Comparison of ENCODE assay signal across 12 mouse cellular contexts in genomic region chr3:32334901-32335300, GRCm38 (mm10). TPM values are rescaled to one million over a fixed set of nuclear protein-coding genes. Genes with fewer than 3 reads are reported as not detected.
A peak's percentile ranks its signal among the peaks of the same experiment; 100 is the strongest.
DNase-seq lines count a peak whose midpoint lies in the region; ATAC-seq lines count a peak whose summit lies in the region.
"Had no signal": no experiment of that assay in that cellular context is flagged by ENCODE, and none has a peak within 500 bp of the region (broad histone marks: within the 10 kb centered on the region; RNA-seq: fewer than 3 reads in every experiment).

No protein-coding gene starts in this region.

- no peaks in the 10 kb centered on the region for H3K27me3 ChIP-seq in kidney, embryonic 16.5 days (ENCODE audit: insufficient read depth, low read length)
- H3K27me3 ChIP-seq: embryonic facial prominence, embryonic 12.5 days; hindbrain, embryonic 15.5 days had no signal

- no peak overlapping the region for H3K4me2 ChIP-seq in kidney, embryonic 16.5 days (replicated peaks; ENCODE audit: low read depth, low read length)
- H3K4me2 ChIP-seq: embryonic facial prominence, embryonic 12.5 days; hindbrain, embryonic 15.5 days had no signal

- H3K27ac ChIP-seq in kidney, embryonic 16.5 days (ENCODE audit: low read length), result no peak overlapping the region
- H3K27ac ChIP-seq: embryonic facial prominence, embryonic 12.5 days; hindbrain, embryonic 15.5 days; layer of hippocampus, adult 2 months had no signal

- H3K36me3 ChIP-seq in kidney, embryonic 16.5 days (ENCODE audit: insufficient read depth, low read length), result no peaks in the 10 kb centered on the region
- H3K36me3 ChIP-seq: embryonic facial prominence, embryonic 12.5 days; hindbrain, embryonic 15.5 days had no signal

- 84% methylated on average over 11 of the region's 11 CpGs for WGBS in kidney, embryonic 16.5 days

- ATAC-seq in kidney, embryonic 16.5 days (ENCODE audit: low FRiP score, low TSS enrichment), result no peak
- no peak for ATAC-seq in cerebellum, adult (ENCODE audit: insufficient number of reproducible peaks, low FRiP score, low TSS enrichment)

- H3K4me1 ChIP-seq in kidney, embryonic 16.5 days (ENCODE audit: insufficient read depth, low read length), result no peaks in the 10 kb centered on the region
- H3K4me1 ChIP-seq: embryonic facial prominence, embryonic 12.5 days; hindbrain, embryonic 15.5 days had no signal

- H3K9me3 ChIP-seq in kidney, embryonic 16.5 days (ENCODE audit: low read length), result no peaks in the 10 kb centered on the region
- H3K9me3 ChIP-seq: embryonic facial prominence, embryonic 12.5 days; hindbrain, embryonic 15.5 days had no signal

- H3K4me3 ChIP-seq in kidney, embryonic 16.5 days (ENCODE audit: low read length), result no peak overlapping the region
- H3K4me3 ChIP-seq: embryonic facial prominence, embryonic 12.5 days; hindbrain, embryonic 15.5 days; layer of hippocampus, adult 2 months had no signal

- intact Hi-C loops in heart, postnatal 36 days (cut with DNase I), result no loop called here

- peak; percentile 19 for DNase-seq in kidney, adult 18-20 months
- peak; percentile 57 to 78 for DNase-seq in heart, adult 9 months (ENCODE audit: low spot score in 2 of 2)
- DNase-seq in heart, postnatal 36 days, result peak; percentile 63 to 69
- DNase-seq in lung, postnatal 14 days, result peak; percentile 73
- no peak for DNase-seq in ovary, adult 18-20 months (ENCODE audit: low spot score)
- no peak for DNase-seq in thymus, postnatal 0 days (ENCODE audit: low spot score)
- DNase-seq: midbrain, embryonic 14.5 days had no signal

- H3K9ac ChIP-seq in kidney, embryonic 16.5 days (replicated peaks; ENCODE audit: low read length), result no peak overlapping the region
- H3K9ac ChIP-seq: embryonic facial prominence, embryonic 12.5 days; hindbrain, embryonic 15.5 days had no signal

RNA-seq across cellular contexts. Expression of gene Zmat3, which starts 30.9 kb away (rescaled TPM):
- 3.6 and 4.2 TPM in 2 replicates for polyA plus RNA-seq in kidney, embryonic 16.5 days (2015; fragmentation: Nextera tagmentation; extraction: Ambion mirVana)
- total RNA-seq in heart, postnatal 36 days (2021), result 1 to 10 TPM; 6.1 to 6.4 TPM
- polyA plus RNA-seq in thymus, postnatal 0 days (2015; fragmentation: Nextera tagmentation; extraction: Ambion mirVana), result 2.5 and 2.8 TPM in 2 replicates

Comparison
In these comparisons a context has a peak if more than half of its experiments do, and no peak if none do; other contexts are left out.
1. DNase-seq: peak in kidney, adult 18-20 months (single experiment), heart, adult 9 months (2 of 2), heart, postnatal 36 days (2 of 2) and lung, postnatal 14 days (single experiment); none in ovary, adult 18-20 months (single experiment) and thymus, postnatal 0 days (single experiment).